Mouse (Mus musculus) layer of hippocampus, postnatal 14 days (tissue): Measurements from ENCODE around the gene Mex3b. TPM values are rescaled to one million over a fixed set of nuclear protein-coding genes. Genes with fewer than 3 reads are reported as not detected.

Source experiments
- DNase-seq, 2 experiments: peaks; one replicate each; pipeline ENCODE4 v3.0.0; 2021 to 2022; ENCODE audit warnings: low spot score in 2 of 2, mixed read lengths in 1 of 2
- total RNA-seq, 2 experiments: library from RNA; stranded (reverse); gene quantifications; 2 replicates each; pipeline ENCODE4 v1.2.3; 2021

Mex3b gene
- total RNA-seq, 2 experiments from 2014 or later, result 29.8 to 30.1 TPM

DNA sequence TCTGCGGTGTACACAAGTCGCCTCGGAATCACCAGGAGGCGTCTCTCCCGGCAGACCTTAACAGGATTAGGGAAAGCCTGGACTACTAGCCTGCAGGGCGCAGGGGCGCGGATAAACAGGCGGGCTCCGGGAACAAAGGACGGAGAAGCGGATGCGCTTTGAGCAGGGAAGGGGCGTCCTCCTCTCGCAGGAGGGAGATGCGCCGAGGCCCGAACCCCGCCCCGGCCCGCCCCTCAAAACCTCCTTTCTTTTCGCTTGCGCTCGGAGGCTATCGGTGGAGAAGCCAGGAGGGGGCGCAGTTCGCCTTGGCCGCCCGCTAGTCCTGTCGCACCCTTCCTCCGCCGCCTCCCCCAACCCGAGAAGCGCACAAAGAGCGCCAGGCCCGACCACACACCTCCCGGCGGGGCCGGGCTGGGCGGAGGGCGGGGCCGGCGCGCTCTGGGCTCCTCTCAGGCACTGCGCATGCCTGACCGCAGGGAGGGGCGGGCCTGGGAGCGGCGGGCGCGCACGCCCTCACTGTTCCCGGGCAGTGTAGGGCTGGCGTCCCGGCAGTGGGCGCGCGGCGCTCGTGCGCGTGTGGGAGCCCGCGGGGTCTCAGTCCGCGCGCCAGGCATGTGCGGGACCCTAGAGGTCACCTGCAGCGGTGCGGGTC is 1.2 kb upstream of the Mex3b start:
- DNase-seq, result peak; percentile 98 to 99

DNA sequence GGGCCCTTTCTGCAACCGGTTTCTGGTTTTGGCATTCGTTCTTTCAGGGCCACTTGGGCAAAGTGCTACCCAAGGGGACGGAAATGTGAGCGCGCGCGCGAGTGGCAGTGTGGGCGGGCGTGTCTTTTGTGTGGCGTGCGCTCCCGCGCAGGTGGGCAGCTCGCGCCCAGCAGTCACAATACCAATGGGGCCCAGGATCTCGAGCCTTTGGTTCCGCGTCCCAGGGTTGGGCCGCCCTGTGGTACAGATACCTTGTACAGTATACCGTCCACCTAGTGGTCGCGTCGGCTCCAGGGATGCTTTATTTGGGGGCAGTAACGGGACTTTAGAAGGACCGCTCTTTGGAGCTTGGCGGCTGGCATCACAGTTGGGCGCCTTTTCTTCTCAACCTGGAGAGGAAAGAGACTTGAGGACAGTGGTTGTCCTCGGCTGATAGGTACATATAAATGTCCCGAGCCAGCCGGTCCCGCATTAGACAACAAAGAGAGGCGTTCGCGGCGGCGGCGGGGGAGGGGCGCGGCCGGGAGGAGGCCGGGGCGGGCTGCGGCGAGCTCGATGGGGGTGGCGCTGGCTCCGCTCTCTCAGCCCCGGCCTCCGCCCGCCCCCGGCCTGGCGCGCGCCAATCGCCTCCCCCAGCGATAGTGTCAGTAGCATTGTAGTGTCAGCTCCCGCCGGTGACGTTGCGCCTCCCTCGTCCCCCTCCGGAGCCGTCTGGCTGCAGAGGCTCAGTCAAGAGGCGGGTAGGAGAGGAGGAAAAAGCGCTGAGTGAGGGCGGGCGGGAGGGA is 455 bp upstream of the Mex3b start:
- peak; percentile 85 to 96 for DNase-seq

DNA sequence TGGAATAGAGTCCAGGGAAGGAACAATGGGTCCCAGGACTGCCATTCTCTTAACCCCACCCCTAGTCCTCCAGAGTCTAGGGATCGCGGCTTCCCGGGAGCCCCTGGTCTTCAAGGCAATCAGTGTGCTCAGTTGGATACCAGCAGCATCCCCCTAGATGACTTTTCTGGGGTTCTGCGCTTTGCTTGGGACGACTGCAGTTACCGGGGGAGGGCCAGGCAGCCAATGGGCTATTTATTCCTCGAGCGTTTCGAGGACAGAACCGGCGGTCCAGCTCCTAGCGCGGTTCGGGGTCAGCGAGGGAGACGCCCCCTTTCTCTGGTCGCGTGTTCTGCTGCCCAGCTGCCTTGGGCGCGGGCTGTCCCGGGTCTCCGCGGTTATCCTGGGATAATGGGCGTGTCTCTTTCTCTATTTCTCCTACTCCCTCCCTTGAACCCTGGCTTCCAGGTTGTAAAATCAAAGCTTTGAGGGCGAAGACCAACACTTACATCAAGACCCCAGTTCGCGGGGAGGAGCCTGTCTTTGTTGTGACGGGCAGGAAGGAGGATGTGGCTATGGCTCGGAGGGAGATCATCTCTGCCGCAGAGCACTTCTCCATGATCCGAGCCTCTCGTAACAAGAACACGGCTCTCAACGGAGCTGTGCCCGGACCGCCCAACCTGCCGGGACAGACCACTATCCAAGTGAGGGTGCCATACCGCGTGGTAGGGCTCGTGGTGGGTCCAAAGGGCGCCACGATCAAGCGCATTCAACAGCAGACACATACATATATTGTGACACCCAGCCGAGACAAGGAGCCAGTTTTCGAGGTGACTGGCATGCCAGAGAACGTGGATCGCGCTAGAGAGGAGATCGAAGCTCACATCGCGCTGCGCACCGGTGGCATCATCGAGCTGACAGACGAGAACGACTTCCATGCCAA is 1.4 kb downstream of the Mex3b start:
- peak in 1 of 2 experiments; percentile 64 for DNase-seq

DNA sequence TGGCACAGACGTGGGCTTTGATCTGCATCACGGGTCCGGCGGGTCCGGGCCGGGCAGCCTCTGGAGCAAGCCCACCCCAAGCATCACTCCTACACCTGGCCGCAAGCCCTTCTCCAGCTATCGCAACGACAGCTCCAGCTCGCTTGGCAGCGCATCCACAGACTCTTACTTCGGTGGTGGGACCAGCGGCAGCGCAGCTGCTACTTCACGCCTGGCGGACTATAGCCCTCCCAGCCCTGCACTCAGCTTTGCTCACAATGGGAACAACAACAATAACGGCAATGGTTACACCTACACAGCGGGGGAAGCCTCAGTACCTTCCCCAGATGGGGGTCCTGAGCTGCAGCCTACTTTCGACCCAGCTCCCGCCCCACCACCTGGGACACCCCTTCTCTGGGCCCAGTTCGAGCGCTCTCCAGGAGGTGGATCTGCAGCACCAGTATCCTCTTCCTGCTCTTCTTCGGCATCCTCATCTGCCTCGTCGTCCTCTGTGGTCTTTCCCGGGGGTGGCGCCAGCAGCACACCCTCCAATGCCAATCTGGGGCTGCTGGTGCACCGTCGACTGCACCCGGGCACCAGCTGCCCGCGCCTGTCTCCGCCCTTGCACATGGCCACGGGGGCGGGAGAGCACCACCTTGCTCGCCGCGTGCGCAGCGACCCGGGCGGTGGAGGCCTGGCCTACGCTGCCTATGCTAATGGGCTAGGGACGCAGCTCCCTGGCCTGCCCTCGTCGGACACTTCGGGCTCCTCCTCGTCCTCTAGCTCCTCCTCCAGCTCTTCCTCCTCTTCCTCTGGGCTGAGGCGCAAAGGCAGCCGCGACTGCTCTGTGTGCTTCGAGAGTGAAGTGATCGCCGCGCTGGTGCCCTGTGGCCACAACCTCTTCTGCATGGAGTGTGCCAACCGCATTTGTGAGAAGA is 2.4 kb downstream of the Mex3b start:
- DNase-seq, result peak; percentile 35 to 68

DNA sequence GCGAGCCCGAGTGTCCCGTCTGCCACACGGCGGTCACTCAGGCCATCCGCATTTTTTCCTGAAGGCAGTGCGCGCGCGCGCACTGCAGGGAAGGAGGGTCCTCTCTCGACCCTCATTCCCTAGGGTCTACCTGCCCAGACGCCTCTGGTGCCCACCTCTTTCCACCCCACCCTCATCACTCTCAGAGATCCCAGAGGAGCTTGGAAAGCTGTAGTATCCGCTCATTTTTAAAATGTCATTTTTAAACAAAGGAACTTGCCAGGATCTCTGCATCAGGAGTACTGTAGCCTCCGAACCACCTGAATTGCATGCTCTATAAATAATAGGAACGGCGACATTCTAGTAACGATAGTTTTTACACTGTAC is 3.0 kb downstream of the Mex3b start:
- no peak for DNase-seq

DNA sequence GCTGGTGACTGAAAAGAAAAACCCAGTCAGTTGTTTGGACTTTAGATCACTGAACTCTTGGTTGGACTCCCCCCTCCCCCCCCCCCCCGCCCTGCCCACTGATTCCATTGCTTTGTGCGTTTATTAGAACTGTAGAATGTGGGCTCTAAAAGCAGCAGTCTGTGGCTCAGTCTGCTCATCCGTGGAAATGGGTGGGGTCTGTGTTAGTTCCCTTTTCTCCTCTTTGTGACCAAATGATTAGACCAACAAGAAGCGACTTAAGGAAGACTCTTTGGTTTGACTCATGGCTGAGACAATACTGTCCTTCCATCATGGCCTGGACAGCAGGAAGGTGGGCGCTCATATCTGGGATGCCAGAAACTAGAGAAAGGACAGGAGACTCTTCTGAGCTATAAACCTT is 9.4 kb downstream of the Mex3b start:
- no peak for DNase-seq

DNA sequence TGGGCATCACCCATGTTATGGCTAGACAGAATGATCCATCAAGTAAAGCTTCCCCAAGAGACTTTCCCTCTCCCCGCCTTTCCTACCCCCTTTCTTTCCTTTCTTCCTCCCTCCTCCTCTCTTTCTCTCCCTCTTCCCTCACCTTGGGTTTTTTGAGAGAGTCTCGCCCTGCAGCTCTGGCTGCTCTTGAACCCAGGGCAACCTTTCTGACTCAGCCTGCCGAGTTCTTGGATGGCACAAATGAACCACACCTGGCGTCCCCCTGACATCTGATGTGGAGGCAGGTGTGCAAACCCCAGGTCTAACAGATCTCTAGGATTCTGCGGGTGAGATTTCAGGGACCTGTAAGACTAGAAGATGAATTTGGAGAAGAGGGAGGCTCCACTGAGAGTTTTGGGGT is 12.9 kb downstream of the Mex3b start:
- DNase-seq, result no peak

DNA sequence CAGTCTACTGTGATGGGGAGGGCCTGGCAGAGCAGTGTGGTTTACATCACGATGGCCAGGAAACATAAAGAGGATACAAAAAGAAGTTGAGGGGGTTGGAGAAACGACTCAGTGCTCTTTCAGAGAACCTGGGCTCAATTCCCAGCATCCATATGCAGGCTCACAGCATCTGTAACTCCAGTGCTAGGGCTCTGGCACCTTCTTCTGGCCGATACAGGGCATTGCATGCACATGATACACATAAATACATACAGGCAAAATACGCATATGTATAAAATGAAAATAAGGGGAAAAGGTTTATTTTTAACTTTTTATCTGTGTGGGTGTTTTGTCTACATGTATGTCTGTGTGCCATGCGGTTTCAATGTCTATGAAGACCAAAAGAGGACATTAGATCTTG is 13.6 kb downstream of the Mex3b start:
- DNase-seq, result no peak

DNA sequence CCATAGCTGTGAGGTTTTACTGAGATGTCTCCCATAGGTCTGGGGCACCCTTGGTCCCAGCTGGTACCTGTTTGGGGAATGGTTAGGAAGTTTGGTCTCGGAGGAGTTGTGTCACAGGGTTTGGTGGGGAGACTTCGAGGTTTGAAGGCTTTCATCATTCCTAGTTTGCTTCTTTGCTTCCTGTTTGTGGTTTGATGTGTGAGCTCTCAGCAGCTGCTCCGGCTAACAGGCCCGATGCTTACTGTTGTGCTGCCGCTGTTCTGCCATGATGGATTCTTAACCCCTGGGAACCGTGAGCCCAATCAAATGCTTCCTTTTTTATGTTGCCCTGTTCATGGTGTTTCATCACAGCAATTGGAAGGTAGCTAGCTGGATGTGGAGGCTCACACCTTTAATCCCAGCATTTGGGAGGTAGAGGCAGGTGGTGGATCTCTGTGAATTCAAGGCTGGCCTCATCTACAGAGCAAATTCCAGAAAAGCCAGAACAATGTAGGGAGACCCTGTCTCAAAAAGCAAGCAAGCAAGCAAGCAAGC is 23.3 kb downstream of the Mex3b start:
- DNase-seq, result no peak

DNA sequence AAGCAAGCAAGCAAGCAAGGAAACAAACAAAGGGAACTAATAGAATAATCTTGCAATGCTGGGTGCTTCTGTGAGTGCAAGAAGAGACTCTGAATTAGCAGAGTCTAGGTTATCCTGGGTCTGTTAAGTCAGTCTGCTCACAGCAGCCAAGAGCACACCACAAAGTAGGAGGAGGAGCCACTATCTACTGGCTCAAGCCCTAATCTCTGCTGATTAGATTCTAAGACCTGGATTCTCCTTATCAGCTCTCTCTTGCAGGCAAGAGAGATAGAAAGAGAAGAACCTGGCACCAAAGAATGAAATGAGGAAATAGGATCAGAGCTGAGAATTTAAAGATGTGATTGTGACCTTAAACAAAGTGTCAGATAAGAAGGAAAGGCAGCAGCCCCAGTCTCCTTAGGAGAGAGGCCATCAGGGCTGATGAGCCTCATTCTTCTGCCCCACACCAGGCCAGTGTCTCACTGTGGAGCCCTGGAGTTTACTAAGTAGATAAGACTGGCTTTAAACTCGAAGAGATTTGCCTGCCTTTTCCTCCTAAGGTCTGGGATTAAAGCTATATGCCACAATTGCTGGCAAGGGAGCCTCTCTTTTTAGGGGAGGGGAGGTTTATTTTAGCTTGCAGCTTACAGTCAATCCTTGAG is 23.9 kb downstream of the Mex3b start:
- no peak for DNase-seq

DNA sequence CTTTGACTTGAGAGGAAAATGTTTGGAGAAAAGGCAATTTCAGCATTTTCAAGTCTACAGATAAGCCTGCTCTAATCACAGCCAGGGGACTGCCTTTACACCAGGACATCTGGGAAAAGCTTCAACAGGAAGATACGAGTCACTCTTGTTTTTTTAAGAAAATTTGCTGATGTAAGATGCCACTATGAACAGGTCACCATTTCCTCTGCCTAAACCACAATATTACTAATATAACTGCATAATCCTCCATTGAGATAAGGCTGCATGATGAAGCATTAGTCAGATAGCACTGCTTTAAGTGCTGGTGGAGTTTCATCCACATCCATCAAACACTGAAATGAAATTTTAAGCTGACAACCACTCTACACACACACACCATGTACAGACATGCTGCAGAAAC is 27.2 kb downstream of the Mex3b start:
- no peak for DNase-seq

DNA sequence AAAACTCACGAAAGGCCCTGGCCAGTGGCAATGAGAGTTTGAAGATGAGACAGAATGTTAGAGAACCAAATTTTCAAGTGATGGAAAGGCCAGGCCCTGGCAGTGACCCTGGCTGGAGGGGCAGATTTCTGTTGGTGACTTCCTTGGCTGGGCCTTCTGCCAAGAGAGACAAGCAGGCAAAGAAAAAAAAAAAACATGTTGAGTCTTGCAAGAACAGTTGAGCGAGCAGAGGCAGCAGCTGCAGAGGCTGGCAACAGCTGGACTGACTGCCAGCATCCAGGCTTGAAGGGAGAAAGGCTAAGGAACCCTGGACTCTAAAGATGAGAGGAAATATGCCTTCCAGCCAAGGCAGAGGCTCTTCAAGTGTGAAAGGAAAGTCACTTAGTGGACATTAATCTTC is 28.5 kb downstream of the Mex3b start:
- no peak for DNase-seq

DNA sequence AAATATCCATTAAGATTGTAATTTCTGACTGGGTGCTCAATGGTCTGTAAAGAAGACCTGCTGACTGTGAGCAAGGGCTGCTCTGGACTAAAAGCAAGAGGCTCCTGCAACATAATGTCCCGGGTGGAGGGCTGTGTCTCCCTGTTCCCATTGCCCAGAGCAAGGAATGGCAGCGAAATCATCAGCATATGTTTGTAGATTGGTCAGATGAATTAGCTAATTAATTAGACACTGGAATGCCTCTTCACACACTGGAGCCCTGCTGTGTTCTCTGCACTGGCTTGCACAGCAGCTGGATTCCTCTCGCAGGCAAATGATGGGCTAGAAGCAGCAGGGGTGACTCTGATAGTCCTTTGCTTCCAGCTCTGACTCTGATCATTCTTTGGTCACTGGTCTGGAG is 29.6 kb downstream of the Mex3b start:
- no peak for DNase-seq

DNA sequence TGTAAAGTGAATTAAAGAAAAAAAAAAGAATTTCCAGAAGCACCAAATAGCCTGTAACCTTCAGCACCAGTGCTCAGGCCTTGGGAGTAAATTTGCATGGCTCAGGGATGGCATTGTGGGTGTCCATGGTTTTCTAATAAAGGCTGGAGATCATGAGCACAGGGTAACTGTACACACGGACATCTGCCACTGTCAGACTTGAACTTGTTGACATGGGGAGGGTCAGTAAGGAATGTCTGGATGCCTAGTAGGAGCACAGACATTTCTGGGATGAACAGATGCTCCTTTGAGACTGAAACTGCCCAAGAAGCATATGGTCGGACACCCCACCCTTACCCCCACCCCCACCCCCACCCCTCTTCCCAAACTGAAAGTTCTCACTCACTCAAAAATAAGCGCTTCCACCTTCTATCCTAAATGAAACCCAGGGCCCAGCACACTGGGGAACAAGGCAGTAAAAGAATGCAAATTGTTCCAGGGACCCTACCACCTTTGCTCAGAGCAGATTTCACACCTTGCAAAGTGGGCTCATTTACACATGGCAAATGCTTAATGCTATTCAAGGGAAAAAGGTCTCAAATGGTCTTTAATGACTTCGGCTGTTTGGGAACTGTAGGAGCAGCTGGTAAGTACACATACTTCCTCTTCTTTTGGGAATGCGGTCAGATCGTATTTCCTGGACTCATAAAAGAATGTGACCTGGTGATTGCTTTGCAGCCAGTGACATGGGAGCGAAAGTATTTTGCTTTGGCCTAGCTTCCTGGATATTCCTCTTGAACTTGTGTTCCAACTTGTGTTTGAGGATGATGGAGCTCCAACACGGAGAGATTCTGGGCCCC is 32.5 kb downstream of the Mex3b start:
- DNase-seq, result no peak

DNA sequence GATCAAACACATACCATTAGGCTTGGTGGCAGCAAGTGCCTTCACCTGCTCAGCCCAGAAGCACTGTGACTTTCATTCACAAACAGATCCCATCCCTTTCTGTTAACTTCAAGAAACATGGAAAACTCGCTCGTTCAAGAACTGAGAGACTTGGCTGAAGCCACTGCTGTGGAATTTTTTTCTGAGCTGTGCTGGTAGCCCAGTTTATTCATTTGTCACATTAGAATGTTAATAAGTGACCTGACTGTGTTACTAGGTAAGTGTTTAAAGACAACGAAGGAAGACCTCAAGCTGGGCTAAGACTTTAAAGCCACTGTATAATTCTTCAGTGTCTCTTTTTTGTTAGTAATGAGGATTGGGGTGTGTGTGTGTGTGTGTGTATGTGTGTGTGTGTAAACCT is 35.9 kb downstream of the Mex3b start:
- no peak for DNase-seq

DNA sequence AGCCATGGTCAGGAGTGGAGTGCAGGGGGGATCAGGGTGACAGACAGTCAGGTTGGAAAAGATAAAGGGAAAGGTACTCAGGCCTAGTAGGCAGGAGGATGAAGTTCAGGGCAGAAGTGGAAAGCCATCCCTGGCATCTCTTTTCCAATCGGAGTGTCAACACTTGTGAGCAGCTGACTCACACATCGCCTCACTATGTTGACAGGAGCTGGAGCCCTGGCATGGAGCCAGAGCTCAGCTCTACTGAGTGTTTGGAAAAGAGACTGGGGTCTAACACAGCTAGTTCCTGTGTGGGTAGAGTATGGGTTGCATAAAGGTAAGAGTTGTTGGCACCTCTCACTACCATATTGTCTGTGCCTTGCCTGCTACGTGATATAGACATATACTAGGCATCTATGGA is 38.4 kb downstream of the Mex3b start:
- no peak for DNase-seq

DNA sequence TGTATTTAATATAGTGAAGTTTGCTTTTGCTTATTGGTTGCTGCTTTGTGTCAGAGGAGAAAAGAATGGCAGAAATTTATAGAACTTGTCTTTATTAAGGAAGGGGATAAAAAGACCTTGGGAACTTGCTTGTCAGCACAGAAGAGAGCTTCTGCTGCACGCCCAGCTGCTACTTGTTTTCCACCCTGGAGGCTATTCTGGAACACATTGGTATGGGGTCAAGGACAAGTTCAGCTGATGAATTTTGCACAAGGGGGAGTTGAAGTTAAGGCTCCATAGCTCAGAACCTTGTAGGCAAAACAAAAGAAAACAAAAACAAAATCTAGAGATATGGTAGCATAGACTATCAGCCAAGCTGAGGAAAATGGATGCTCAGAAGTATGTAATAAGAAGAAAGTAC is 39.9 kb downstream of the Mex3b start:
- DNase-seq, result no peak

DNA sequence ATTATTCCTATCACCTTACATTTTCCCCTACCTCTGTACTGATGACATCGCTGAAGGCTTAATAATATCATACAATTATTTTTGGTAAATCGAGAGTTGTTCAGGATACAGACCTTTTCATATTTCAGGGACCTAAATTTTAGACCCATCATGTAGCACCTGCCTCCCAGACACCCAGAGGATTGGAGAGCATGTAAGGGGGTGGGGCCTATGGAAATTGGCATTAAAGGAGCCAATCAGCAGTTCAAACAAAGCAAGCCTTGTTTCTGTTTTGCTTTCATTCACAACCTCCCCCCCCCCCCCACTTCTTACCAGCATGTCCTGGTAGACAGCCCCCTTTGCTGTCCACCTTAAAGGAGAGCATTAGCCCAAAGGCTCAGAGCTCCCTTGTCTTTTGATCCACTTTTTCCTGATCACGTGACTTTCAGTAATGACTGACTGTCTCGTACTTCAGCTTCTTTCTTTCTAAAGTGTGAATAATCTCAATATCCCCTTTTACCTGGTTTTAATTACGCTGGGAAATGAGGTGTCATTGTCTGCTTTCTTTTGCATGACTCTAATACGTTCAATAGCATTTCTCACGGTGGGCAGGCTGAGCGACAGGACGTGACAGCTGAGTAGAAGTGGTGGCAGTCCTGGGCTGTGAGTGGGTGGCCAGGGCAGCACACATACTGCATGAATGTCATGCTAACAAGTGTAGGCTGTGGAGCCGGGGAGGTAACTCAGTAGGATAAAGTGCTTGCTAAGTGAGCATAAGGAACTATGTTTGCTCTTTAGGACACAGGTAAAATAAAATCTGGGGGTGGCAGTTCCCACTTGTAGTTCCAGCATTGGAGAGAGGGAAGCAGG is 43.6 kb downstream of the Mex3b start:
- no peak for DNase-seq
